Mouse (Mus musculus) small intestine, adult 2 months (tissue): ENCODE measurements around the gene Wipf1. TPM values are rescaled to one million over a fixed set of nuclear protein-coding genes. Genes with fewer than 3 reads are reported as not detected.

Experiments
- H3K27ac ChIP-seq: fragments of 200-500 bp; 2 replicates; pipeline ENCODE4 v1.5.1; 2012; ENCODE audit warnings: low read depth, low read length, control low read depth, inconsistent platforms; ENCODE audit not compliant: insufficient read depth
- H3K27me3 ChIP-seq: fragments of 200-500 bp; 2 replicates; pipeline ENCODE4 v1.6.1; 2012; ENCODE audit warnings: mild to moderate bottlenecking, moderate library complexity, low read length, inconsistent platforms; ENCODE audit not compliant: control insufficient read depth, insufficient read depth
- H3K36me3 ChIP-seq: fragments of 200-500 bp; 2 replicates; pipeline ENCODE4 v1.6.1; 2012; ENCODE audit warnings: mild to moderate bottlenecking, low read length, control low read depth, inconsistent platforms; ENCODE audit not compliant: control insufficient read depth, insufficient read depth
- H3K4me1 ChIP-seq: fragments of 200-500 bp; 2 replicates; pipeline ENCODE4 v1.6.1; 2012; ENCODE audit warnings: low read length, inconsistent platforms, mixed read lengths; ENCODE audit not compliant: control insufficient read depth, insufficient read depth, insufficient read length
- H3K4me3 ChIP-seq: fragments of 200-500 bp; 2 replicates; pipeline ENCODE4 v1.5.1; 2012; ENCODE audit warnings: low read depth, mild to moderate bottlenecking, control low read depth, inconsistent platforms, low read length, moderate library complexity
- CTCF ChIP-seq: fragments of 200-500 bp; IDR thresholded peaks from 2 replicates; pipeline ENCODE4 v1.5.1; 2012; ENCODE audit warnings: low read depth, mild to moderate bottlenecking, control low read depth, inconsistent platforms, low read length, moderate library complexity, mixed read lengths; ENCODE audit not compliant: insufficient replicate concordance, insufficient read length; ENCODE audit errors: extremely low read depth
- POLR2A ChIP-seq: fragments of 200-500 bp; IDR thresholded peaks from 2 replicates; pipeline ENCODE4 v1.6.1; 2012; ENCODE audit warnings: low read depth, mild to moderate bottlenecking, control low read depth, inconsistent platforms, low read length, moderate library complexity
- WGBS: fragments of 180-500 bp; shearing (Covaris S2); methylation state at CpG from one replicate; pipeline ENCODE4 v1.1.7; 2018; 5-methylcytosine and 5-hydroxymethylcytosine counted together
- polyA plus RNA-seq: library from polyadenylated mRNA; depleted of rRNA; stranded (reverse); fragments of >200 nt; gene quantifications from 2 replicates; pipeline ENCODE4 v1.2.3, GENCODE M21; 2012; rRNA removed

The Wipf1 gene
- polyA plus RNA-seq = 8.5 and 18.9 TPM in 2 replicates

- WGBS = 3% methylated on average over 66 of the region's 66 CpGs
- Histone ChIP-seq H3K4me3 (peak within 1 kb of the TSS; percentile 98), H3K27me3 (peaks cover 4% of the 10 kb centered on the region; the same call in 1 of the 2 replicates), H3K36me3 (no peaks in the 10 kb centered on the region), H3K4me1 (peaks cover 22% of the 10 kb centered on the region), H3K27ac (peak within 1 kb of the TSS; percentile 96)
- TF ChIP-seq POLR2A = peak; percentile 35; the same call in 1 of the 2 replicates
- TF ChIP-seq CTCF = no peak
Observed at GRCm38 (mm10) chr2:73529356-73530330, at the start of gene Wipf1. Gene Wipf1, minus strand, starts transcription at chr2:73529734.

- Histone ChIP-seq H3K27me3 (no peaks in the 10 kb centered on the region), H3K4me3 (no peak overlapping the region), H3K4me1 (no peaks in the 10 kb centered on the region), H3K27ac (no peak overlapping the region), H3K36me3 (no peaks in the 10 kb centered on the region)
- WGBS = 44% methylated on average over 5 of the region's 5 CpGs
- TF ChIP-seq POLR2A = no peak
- TF ChIP-seq CTCF = no peak
Observed at GRCm38 (mm10) chr2:73579168-73579567, 49.6 kb upstream of the Wipf1 start.

- Histone ChIP-seq H3K36me3 (no peaks in the 10 kb centered on the region), H3K4me1 (no peaks in the 10 kb centered on the region), H3K27ac (no peak overlapping the region), H3K27me3 (no peaks in the 10 kb centered on the region), H3K4me3 (no peak overlapping the region)
- 89% methylated on average over 6 of the region's 6 CpGs for WGBS
- TF ChIP-seq CTCF (no peak), POLR2A (no peak)
Observed at GRCm38 (mm10) chr2:73574418-73574817, 44.9 kb upstream of the Wipf1 start.

GRCm38 (mm10) chr2:73573556-73573955 lies 44.0 kb upstream of the Wipf1 start:
- 85% methylated on average over 4 of the region's 4 CpGs for WGBS
- TF ChIP-seq POLR2A (no peak), CTCF (no peak)
- Histone ChIP-seq H3K4me3 (no peak overlapping the region), H3K4me1 (no peaks in the 10 kb centered on the region), H3K27ac (no peak overlapping the region), H3K27me3 (no peaks in the 10 kb centered on the region), H3K36me3 (no peaks in the 10 kb centered on the region)

- H3K4me3 ChIP-seq = no peak overlapping the region
- TF ChIP-seq CTCF (peak; percentile 86; the same call in 1 of the 2 replicates), POLR2A (no peak)
- no peaks in the 10 kb centered on the region for H3K36me3 ChIP-seq
- WGBS = 44% methylated on average over 23 of the region's 23 CpGs
- no peaks in the 10 kb centered on the region for H3K4me1 ChIP-seq
- no peak overlapping the region for H3K27ac ChIP-seq
- H3K27me3 ChIP-seq = no peaks in the 10 kb centered on the region
Observed at GRCm38 (mm10) chr2:73572539-73573372, 43.2 kb upstream of the Wipf1 start.

GRCm38 (mm10) chr2:73571901-73572300 lies 42.4 kb upstream of the Wipf1 start:
- H3K27ac ChIP-seq = no peak overlapping the region
- H3K4me3 ChIP-seq = no peak overlapping the region
- H3K4me1 ChIP-seq = no peaks in the 10 kb centered on the region
- TF ChIP-seq POLR2A (no peak), CTCF (no peak)
- H3K27me3 ChIP-seq = no peaks in the 10 kb centered on the region
- 74% methylated on average over 6 of the region's 6 CpGs for WGBS
- no peaks in the 10 kb centered on the region for H3K36me3 ChIP-seq

- 88% methylated on average over 9 of the region's 9 CpGs for WGBS
- Histone ChIP-seq H3K27me3 (no peaks in the 10 kb centered on the region), H3K36me3 (no peaks in the 10 kb centered on the region), H3K4me1 (no peaks in the 10 kb centered on the region), H3K27ac (no peak overlapping the region), H3K4me3 (no peak overlapping the region)
- TF ChIP-seq CTCF = no peak
- TF ChIP-seq POLR2A = no peak
Observed at GRCm38 (mm10) chr2:73571304-73571703, 41.8 kb upstream of the Wipf1 start.
